Mouse (Mus musculus): Measurements from ENCODE around the gene Grb14.

Grb14 gene

GRCm38 (mm10) chr2:64887098-64887757 lies 137.6 kb downstream of the Grb14 start:
- no peak for DNase-seq (ENCODE audit: extremely low read depth, insufficient read length, low spot score)

GRCm38 (mm10) chr2:64885696-64886095 lies 139.1 kb downstream of the Grb14 start:
- DNase-seq (ENCODE audit: extremely low read depth, insufficient read length, low spot score) = no peak

- no peak for DNase-seq (ENCODE audit: extremely low read depth, insufficient read length, low spot score)
Measured at GRCm38 (mm10) chr2:64878275-64878674, 146.5 kb downstream of the Grb14 start.
